Mouse (Mus musculus): ENCODE measurements around the gene Bcl9l.

Bcl9l gene

GRCm38 (mm10) chr9:44511935-44512716 is 29.5 kb downstream of the Bcl9l start:
- DNase-seq (ENCODE audit: low spot score), result no peak

- DNase-seq (ENCODE audit: low spot score), result no peak
Measured at GRCm38 (mm10) chr9:44512717-44513003, 30.0 kb downstream of the Bcl9l start.

- no peak for DNase-seq (ENCODE audit: low spot score)
Measured at GRCm38 (mm10) chr9:44513121-44513520, 30.5 kb downstream of the Bcl9l start.

GRCm38 (mm10) chr9:44513610-44514009 is 31.0 kb downstream of the Bcl9l start:
- no peak for DNase-seq (ENCODE audit: low spot score)

- DNase-seq (ENCODE audit: low spot score), result no peak
Measured at GRCm38 (mm10) chr9:44514147-44514546, 31.5 kb downstream of the Bcl9l start.

- peak; percentile 50 for DNase-seq (ENCODE audit: low spot score)
Measured at GRCm38 (mm10) chr9:44515131-44515751, 32.6 kb downstream of the Bcl9l start.

- DNase-seq (ENCODE audit: low spot score), result no peak
Measured at GRCm38 (mm10) chr9:44515891-44516290, 33.3 kb downstream of the Bcl9l start.

GRCm38 (mm10) chr9:44517368-44517767 is 34.7 kb downstream of the Bcl9l start:
- DNase-seq (ENCODE audit: low spot score), result no peak

GRCm38 (mm10) chr9:44518068-44518467 is 35.4 kb downstream of the Bcl9l start:
- DNase-seq (ENCODE audit: low spot score), result no peak

- DNase-seq (ENCODE audit: low spot score), result no peak
Measured at GRCm38 (mm10) chr9:44521927-44522326, 39.3 kb downstream of the Bcl9l start.

GRCm38 (mm10) chr9:44523686-44524085 is 41.1 kb downstream of the Bcl9l start:
- DNase-seq (ENCODE audit: low spot score), result no peak

- no peak for DNase-seq (ENCODE audit: low spot score)
Measured at GRCm38 (mm10) chr9:44524235-44524826, 41.7 kb downstream of the Bcl9l start.

- DNase-seq (ENCODE audit: low spot score), result no peak
Measured at GRCm38 (mm10) chr9:44525001-44525400, 42.4 kb downstream of the Bcl9l start.

GRCm38 (mm10) chr9:44525589-44525988 is 43.0 kb downstream of the Bcl9l start:
- DNase-seq (ENCODE audit: low spot score), result no peak

- no peak for DNase-seq (ENCODE audit: low spot score)
Measured at GRCm38 (mm10) chr9:44526337-44527112, 43.9 kb downstream of the Bcl9l start.

GRCm38 (mm10) chr9:44528340-44528739 is 45.7 kb downstream of the Bcl9l start:
- no peak for DNase-seq (ENCODE audit: low spot score)

GRCm38 (mm10) chr9:44532991-44533580 is 50.5 kb downstream of the Bcl9l start:
- no peak for DNase-seq (ENCODE audit: low spot score)

GRCm38 (mm10) chr9:44537625-44538301 is 55.1 kb downstream of the Bcl9l start:
- no peak for DNase-seq (ENCODE audit: low spot score)

GRCm38 (mm10) chr9:44539816-44540421 is 57.3 kb downstream of the Bcl9l start:
- no peak for DNase-seq (ENCODE audit: low spot score)

- no peak for DNase-seq (ENCODE audit: low spot score)
Measured at GRCm38 (mm10) chr9:44540676-44541075, 58.1 kb downstream of the Bcl9l start.

- DNase-seq (ENCODE audit: low spot score), result no peak
Measured at GRCm38 (mm10) chr9:44542364-44542763, 59.7 kb downstream of the Bcl9l start.

All from c-Kit-positive CD71-positive TER-119-positive erythroid progenitor cells, embryonic 14.5 days (primary cell).